Mouse (Mus musculus) cerebellum, adult 2 months (tissue): ENCODE data around the gene Sgms1. TPM values are rescaled to one million over a fixed set of nuclear protein-coding genes. Genes with fewer than 3 reads are reported as not detected.

Source experiments
- DNase-seq, 2 experiments: peaks; one replicate each; pipeline ENCODE4 v3.0.0; 2021
- H3K27ac ChIP-seq: fragments of 200-500 bp; 2 replicates; pipeline ENCODE4 v1.5.1; 2012; ENCODE audit warnings: low read length, control low read depth, inconsistent platforms; ENCODE audit not compliant: insufficient read depth
- H3K27me3 ChIP-seq: fragments of 200-500 bp; 2 replicates; pipeline ENCODE4 v1.6.1; 2012; ENCODE audit warnings: inconsistent platforms, mild to moderate bottlenecking, low read length, moderate library complexity; ENCODE audit not compliant: control insufficient read depth, insufficient read depth
- H3K4me1 ChIP-seq: fragments of 200-500 bp; 2 replicates; pipeline ENCODE4 v1.6.1; 2011; ENCODE audit warnings: low read length; ENCODE audit not compliant: control insufficient read depth, insufficient read depth
- H3K4me3 ChIP-seq: fragments of 200-500 bp; replicated peaks from 2 replicates; pipeline ENCODE3; 2011; ENCODE audit warnings: mild to moderate bottlenecking, low read depth, low read length, control low read depth; ENCODE audit not compliant: insufficient read depth
- CTCF ChIP-seq: fragments of 200-500 bp; IDR thresholded peaks from 2 replicates; pipeline ENCODE4 v1.5.1; 2011; ENCODE audit warnings: low read depth, mild to moderate bottlenecking, control low read depth, low read length, moderate library complexity, borderline replicate concordance; ENCODE audit not compliant: insufficient read depth
- POLR2A ChIP-seq: fragments of 200-500 bp; IDR thresholded peaks from 2 replicates; pipeline ENCODE4 v1.6.1; 2011; ENCODE audit warnings: low read length, control low read depth, borderline replicate concordance; ENCODE audit not compliant: insufficient read depth
- WGBS: fragments of 180-500 bp; shearing (Covaris S2); methylation state at CpG from one replicate; pipeline ENCODE4 v1.1.7; 2018; 5-methylcytosine and 5-hydroxymethylcytosine counted together
- polyA plus RNA-seq: library from polyadenylated mRNA; depleted of rRNA; stranded (reverse); fragments of >200 nt; gene quantifications from 2 replicates; pipeline ENCODE4 v1.2.3, GENCODE M21; 2012

Gene Sgms1
- polyA plus RNA-seq, 1 experiment: 34.7 TPM

- no peak overlapping the region for H3K27ac ChIP-seq
- no peak overlapping the region for H3K4me3 ChIP-seq
- no peaks in the 10 kb centered on the region for H3K27me3 ChIP-seq
- H3K4me1 ChIP-seq: peaks cover 6% of the 10 kb centered on the region
- TF ChIP-seq POLR2A (no peak), CTCF (no peak)
- WGBS: 92% methylated on average over 5 of the region's 5 CpGs
- DNase-seq: no peak
These were observed 86.6 kb downstream of the Sgms1 start for GRCm38 (mm10) chr19:32302835-32303381.

DNA sequence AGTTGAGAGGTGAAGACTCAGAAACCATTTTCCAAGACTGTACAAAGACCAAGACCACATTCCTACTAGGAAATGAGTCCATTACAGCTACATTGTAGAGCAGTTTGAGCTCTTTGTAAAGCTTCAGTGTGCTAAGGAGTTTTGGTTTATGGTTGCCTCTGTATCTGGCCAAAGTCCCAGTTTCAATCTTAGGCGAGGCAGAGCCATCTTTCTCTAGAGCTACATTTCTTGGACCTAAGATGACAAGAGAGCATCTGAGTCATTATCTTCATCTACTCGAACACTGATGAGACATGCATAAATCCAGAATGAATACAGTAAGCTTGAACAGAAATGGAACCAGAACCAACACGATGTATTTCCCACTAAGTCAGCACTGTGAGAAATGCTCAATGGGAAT lies 87.9 kb downstream of the Sgms1 start:
- 73% methylated on average over 3 of the region's 3 CpGs for WGBS
- Histone ChIP-seq H3K4me3 (no peak overlapping the region), H3K4me1 (peaks cover 6% of the 10 kb centered on the region), H3K27me3 (no peaks in the 10 kb centered on the region), H3K27ac (no peak overlapping the region)
- no peak for DNase-seq
- TF ChIP-seq POLR2A (no peak), CTCF (no peak)

DNA sequence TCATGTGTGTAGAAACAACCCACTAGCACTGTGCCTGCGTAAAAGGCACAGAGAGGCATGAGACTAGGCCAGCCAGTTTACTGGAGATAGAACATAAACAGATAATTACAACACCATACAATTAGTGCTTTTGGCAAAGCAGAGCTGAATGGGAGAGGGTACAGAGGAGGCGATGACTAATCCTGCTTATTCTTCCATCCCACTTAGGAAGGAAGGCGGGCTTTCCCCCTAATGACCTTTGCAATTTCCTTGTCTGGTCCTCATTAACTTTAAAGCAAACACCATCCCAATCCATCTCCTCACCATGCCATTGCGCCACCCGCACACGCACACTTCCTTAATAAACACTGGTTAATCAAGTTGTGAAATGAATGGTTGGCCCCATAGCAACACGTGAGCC lies 91.3 kb downstream of the Sgms1 start:
- Histone ChIP-seq H3K27me3 (no peaks in the 10 kb centered on the region), H3K27ac (no peak overlapping the region), H3K4me3 (no peak overlapping the region), H3K4me1 (peaks cover 3% of the 10 kb centered on the region; the same call in 1 of the 2 replicates)
- WGBS: 96% methylated on average over 7 of the region's 7 CpGs
- TF ChIP-seq POLR2A: no peak
- no peak for TF ChIP-seq CTCF
- no peak for DNase-seq

- TF ChIP-seq POLR2A: no peak
- TF ChIP-seq CTCF: no peak
- WGBS: 39% methylated on average over 7 of the region's 7 CpGs
- no peaks in the 10 kb centered on the region for H3K27me3 ChIP-seq
- peaks cover 15% of the 10 kb centered on the region for H3K4me1 ChIP-seq
- peak in 1 of 2 experiments; percentile 44 for DNase-seq
- H3K4me3 ChIP-seq: no peak overlapping the region
- no peak overlapping the region for H3K27ac ChIP-seq
These were observed 92.7 kb downstream of the Sgms1 start for GRCm38 (mm10) chr19:32296863-32297262.

- 78% methylated on average over 7 of the region's 7 CpGs for WGBS
- H3K27ac ChIP-seq: no peak overlapping the region
- DNase-seq: no peak
- TF ChIP-seq CTCF: no peak
- TF ChIP-seq POLR2A: no peak
- no peaks in the 10 kb centered on the region for H3K27me3 ChIP-seq
- H3K4me1 ChIP-seq: peaks cover 16% of the 10 kb centered on the region
- no peak overlapping the region for H3K4me3 ChIP-seq
These were observed 93.9 kb downstream of the Sgms1 start for GRCm38 (mm10) chr19:32295581-32295980.

DNA sequence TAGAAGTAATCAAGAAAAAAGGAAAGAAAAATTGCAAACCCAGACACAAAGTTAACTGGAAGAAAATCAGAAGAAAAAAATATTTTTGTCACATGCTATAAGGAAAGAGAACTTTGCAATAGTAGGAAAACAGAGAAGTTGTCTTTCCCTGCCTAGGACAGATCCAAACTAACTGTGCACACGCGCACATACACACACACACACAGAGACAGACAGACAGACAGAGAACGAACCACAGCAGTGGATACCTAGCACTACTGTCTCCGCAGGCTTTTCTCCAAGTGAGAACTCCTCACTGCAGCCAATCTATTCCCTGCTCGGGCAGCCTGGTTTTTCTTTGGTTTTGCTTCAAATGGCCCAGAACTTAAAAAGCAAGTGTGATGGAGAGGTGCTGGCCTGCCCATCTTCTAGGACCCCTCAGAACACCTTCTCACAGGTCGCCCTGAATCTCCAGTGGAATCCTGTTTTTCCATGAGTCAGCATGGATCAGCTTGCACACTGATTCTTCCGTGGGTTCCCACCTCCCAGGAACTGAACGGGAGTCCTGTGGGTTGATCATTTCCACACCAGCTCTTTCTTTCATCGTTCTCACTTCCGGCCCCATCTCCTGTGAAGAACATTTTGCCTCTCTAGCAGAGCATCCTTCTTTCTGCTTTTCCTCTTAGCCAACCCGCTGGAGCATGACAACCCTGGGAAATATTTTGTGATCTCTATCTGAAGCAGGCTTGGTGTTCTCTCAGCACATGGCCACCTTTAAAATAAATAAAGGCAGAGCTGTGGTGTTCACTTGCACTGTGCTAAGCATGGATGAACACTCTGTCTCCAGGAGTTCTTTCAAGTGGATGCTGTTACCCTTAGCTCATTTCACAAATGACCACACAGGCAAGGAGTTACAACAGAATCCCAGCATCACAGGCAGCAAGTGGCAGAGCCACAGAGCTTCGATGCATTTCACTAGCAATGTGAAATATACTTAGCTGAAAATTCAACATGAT lies 96.4 kb downstream of the Sgms1 start:
- no peak for TF ChIP-seq CTCF
- DNase-seq: no peak
- no peaks in the 10 kb centered on the region for H3K27me3 ChIP-seq
- H3K27ac ChIP-seq: no peak overlapping the region
- peaks cover 14% of the 10 kb centered on the region for H3K4me1 ChIP-seq
- H3K4me3 ChIP-seq: no peak overlapping the region
- 75% methylated on average over 12 of the region's 12 CpGs for WGBS

DNA sequence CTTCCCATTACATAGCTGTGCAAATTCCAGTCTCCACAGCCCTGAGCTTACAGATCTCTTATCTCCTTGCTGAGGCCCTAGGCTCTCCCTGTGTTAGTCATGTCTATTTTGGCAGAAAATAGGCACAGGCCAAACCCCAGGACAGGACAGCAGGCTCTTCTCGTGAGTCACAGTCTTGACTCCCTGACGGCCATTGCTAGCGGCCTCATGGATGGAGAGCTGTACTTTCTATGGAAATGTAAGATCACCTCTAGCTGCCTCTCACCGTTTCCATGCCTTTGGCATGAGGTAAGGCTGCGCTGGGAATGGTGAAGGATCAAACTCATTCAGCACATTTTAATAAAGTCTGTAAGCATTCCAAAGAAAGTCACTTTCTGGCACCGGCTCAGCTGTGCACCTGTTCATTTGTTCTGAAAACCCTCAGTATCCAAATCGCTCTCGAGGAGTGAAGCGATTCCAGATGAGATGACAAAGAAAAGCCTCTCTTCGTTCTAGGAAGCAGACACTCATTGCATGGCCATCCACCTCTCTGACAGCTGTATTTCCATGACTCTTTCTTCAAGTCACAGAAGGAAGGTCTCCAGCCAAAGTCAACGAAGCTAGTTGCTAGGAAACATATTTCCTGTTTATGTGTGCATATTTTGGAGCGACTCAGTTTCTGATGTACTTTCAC lies 97.3 kb downstream of the Sgms1 start:
- Histone ChIP-seq H3K4me3 (no peak overlapping the region), H3K27me3 (no peaks in the 10 kb centered on the region), H3K4me1 (peaks cover 14% of the 10 kb centered on the region), H3K27ac (0 out of 2 replicates have a peak overlapping the region, but pooled peaks have one; percentile 18)
- 12% methylated on average over 12 of the region's 12 CpGs for WGBS
- DNase-seq: peak; percentile 53 to 76
- TF ChIP-seq POLR2A: no peak
- TF ChIP-seq CTCF: no peak
